Mouse (Mus musculus): Measurements from ENCODE around the gene Vps72. TPM values are rescaled to one million over a fixed set of nuclear protein-coding genes. Genes with fewer than 3 reads are reported as not detected.

Gene Vps72
- polyA plus RNA-seq, 3 experiments from 2014 or later, result 64.0 to 70.0 (median 66.7) TPM

DNA sequence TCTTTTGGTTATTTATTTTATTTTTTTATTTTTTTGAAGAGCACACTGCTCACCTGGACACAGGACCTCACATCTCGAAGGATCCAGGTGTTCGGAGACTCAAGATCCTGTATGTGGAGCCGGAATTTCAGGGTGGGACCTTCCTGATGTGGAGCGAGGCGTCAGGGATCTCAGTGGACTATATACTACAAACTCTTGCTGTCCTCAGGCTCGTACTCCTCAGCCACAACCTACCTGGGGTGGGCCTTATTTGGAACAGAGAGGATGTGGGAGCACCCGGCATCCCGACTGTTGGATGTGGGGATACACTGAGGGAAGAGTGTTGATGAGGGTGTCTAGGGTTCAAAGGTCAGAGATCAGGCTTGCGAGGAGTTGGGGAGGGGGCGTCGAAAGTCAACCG, 23.3 kb downstream of the Vps72 start:
- ATAC-seq, result peak; percentile 1

DNA sequence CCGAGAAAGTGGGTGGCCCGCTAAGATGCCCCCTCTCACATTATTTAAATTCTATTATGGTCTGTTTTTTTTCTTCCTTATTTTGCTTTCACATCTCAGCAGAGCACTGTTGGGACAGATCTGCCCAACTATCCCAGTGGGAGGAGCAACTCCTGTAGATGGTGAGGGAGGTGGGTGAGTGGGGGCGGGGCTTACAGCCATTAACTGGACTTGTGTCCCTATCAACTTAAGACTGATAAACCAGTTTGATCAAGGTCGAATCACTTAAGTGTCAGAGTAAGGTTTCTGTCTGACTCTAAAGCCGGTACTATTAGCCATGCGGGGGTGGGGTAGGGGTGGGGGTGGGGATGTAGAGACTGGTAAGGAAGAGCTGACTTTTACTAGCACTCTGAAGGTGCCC, 24.2 kb downstream of the Vps72 start:
- no peak for ATAC-seq

DNA sequence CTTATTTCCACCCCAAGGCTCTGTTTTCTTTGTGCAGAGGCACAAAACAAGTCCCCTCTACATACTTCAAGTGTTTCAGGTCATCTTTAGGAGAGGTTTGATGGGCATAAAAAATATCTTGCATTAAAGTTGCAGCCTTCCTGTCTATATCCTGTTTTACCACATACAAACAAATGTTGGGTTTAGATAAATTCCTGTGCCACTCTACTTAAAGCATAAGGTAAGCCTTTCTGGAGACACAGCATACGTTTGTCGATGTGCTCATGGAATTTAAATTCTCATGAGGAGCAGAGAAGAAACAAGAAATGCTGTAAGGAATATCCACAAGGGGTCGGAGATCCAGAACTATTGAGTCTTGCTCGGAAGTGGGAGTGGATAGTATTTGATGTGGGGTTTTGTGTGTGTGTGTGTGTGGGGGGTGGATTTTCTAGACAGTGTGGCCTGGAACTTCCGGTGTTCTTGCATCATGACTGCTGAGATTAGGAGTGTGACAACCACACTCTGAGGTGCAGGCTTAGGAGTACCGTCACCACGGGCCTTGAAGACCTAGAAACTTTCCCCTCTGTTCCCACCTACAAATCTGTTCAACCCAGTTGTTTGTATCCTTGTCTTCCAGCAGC, 24.7 kb downstream of the Vps72 start:
- ATAC-seq, result peak; percentile 79

- no peak for ATAC-seq
These were observed 25.5 kb downstream of the Vps72 start for GRCm38 (mm10) chr3:95136336-95136735.

DNA sequence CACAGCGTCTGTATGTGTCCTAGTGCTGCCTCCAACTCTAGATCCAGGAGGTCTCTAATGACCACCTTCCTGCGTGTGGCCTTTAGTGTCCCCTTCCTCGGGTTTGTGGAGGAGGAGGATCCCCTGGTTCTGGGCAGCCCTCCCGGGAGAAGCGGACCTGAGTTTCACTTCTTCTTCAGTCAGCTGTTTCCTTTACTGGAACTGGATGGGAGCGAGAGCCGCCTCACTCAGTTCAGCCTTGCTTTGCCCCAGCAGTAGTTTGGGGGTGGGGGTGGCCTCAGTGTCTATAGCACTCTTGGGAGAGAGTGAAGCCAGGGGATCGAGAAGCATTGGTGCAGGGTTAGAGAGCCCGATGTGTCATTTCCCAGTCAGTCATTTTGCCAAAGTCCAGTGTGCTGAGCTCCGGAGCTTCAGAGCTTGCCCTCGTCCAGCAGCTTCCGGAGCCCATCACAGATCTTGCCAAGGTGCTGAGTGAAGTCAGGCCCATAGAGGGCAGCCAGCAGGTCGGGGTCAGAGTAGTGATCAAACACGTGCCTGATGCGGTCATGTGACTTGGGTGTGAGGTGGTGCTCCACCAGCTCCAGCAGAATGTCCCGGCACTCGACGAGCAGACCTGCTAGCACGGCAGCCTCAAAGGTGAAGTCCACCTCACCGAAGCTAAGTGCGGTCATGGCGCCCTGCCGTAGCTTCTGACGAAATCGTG, 28.9 kb downstream of the Vps72 start:
- ATAC-seq, result no peak

DNA sequence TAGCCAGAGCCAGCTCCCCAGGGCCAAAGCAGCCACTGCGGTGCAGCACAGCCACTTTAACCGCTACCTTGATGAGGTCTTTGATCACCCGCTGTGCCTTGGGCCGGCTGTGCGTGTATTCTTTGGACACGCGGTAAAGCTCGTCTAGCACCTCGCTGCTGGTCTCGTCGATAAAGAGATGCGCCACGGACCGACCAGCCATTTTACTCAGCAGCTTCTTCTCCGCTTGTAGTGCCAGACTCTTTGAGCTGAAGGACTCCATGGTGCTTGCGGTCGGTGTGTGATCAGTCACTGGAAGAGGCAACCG, 29.4 kb downstream of the Vps72 start:
- no peak for ATAC-seq

GRCm38 (mm10) chr3:95140795-95141194, 30.0 kb downstream of the Vps72 start:
- ATAC-seq, result no peak

GRCm38 (mm10) chr3:95141474-95141873, 30.7 kb downstream of the Vps72 start:
- peak; percentile 93 for ATAC-seq

GRCm38 (mm10) chr3:95141952-95142616, 31.3 kb downstream of the Vps72 start, which contains the start of gene Tnfaip8l2:
Gene Tnfaip8l2 (minus strand): TSS chr3:95142360.
- peak; percentile 39 for ATAC-seq

DNA sequence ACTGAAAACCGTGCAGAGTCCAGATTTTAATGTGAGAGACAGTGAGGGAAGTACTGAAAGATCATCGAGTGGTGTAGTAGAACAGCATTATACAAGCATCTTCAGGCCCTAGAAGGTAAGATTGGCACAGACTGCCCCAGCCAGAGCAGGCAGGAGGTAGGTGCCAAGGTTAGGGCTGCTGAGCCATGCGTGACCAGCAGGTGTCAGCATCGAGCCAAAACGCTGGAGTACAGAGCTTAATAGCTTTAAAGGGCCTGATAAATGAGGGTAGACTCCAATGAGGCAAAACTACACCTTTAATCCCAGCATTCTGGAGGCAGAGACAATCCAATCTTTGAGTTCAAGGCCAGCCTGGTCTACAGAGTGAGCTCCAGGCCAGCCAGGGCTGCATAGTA, 31.8 kb downstream of the Vps72 start:
- ATAC-seq, result peak; percentile 63

DNA sequence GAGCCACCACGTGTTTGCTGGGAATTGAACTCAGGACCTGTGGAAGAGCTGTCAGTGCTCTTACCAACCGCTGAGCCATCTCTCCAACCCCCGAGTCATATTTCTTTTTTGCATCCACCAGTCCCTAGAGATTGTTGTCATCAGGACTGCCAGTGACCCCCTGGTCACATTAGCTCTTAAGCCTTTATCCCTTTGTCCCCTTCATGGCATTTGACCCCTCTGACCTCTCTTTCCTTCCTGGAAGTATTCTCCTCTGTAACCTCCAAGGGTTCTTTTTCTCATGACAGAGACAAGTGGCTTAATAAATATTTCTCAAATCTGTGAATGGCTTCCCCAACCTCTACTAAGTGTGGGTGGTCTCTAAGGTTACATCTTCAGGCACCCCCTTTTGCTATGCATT, 37.1 kb downstream of the Vps72 start:
- ATAC-seq, result no peak

DNA sequence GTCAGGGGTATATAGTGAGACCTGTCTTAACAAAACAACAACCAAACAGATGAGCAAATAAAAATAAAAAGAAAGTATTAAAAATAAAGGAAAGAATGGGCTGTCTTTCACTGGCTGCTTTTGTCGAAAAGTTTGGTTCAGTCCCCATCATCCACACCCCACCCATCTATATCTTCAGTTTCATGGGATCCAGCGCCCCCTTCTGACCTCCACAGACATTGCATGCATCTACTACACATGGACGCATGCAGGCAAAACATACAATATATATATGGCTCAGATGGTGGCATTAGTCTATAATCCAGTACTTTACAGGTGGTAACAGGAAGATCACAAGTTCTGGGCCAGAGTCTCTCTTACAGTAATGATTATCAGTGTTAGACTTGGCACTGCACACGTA, 43.1 kb downstream of the Vps72 start:
- peak; percentile 77 for ATAC-seq

GRCm38 (mm10) chr3:95159511-95159986, 48.7 kb downstream of the Vps72 start:
- ATAC-seq, result no peak

DNA sequence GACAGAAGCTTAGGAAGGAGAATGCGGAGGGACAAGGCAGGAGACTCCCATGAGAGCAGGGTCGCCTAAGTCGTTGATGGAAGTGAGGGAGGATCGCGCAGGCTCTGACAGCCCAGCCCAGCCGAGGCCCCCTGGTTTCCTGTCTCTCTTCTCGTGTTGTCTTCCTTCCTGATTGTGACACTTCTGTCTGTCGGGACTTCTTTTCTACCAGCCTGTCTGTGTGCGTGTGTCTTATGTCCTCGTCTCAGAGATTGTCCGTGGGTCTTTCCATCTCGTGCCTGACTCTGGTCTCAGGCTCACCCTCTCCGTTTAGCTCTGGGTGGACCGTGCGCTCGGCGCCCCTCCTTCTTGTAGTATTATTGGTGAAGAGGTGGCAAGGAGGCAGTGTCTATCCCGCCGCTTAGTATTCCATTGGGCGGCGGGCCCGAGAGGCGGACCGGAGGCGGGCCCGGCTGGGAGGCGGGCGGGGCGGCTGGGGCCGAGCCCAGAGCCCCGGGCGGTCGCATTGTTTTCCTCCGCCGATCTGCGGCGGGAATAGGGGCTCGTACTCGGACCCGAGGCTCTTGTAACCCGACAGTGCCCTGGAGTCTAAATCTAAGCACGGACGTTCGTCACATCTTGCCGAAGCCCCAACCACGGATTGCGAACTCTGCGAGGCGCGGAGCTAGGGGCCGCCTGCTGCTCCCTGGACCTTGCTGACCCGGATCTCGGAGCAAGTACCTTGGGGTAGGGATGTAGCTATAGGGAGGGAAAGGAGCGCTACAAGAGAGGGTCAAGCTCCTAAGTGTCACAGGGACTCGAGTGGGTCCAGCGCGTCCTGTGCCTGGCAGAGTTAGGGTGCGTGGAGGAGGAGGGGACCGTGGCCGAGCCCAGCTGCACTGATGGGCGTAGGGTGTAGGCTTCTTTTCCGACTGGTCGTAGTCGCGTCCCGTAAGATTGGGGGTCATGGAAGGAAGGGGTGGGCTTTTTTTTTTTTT, 49.5 kb downstream of the Vps72 start, which contains the start of gene Sema6c:
Gene Sema6c (plus strand): TSS at position 471 of the 977 bp plus-strand sequence.
- peak; percentile 99 for ATAC-seq

DNA sequence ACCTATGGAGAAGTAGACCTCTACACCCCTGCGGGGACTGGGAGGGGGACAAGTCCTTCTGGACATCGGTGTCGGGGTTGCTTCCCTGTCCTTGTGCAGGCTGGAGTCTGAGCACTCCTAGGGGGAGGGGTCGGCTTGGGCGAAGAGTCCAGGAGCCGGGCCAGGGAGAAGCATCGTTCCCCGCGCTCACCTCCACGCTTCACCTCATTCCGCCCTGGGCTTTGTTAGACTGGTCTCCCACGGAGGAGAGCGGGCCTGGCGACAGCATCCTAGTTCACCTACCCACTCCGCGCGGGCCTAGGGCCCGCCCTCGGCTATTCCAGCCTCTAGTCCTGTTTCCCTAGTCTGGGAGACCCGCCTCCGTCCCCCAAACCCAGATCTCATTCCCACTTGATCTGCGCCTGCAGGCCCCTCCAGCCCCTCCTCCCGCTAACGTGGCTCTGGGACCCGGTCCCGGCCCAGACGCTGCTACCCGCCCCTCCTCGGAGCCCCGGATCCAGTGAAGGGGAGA, 50.3 kb downstream of the Vps72 start:
- no peak for ATAC-seq

- no peak for ATAC-seq
These were observed 51.0 kb downstream of the Vps72 start for GRCm38 (mm10) chr3:95161618-95162344.

- no peak for ATAC-seq
These were observed 51.5 kb downstream of the Vps72 start for GRCm38 (mm10) chr3:95162345-95162628.

GRCm38 (mm10) chr3:95163419-95164255, 52.8 kb downstream of the Vps72 start:
- no peak for ATAC-seq

DNA sequence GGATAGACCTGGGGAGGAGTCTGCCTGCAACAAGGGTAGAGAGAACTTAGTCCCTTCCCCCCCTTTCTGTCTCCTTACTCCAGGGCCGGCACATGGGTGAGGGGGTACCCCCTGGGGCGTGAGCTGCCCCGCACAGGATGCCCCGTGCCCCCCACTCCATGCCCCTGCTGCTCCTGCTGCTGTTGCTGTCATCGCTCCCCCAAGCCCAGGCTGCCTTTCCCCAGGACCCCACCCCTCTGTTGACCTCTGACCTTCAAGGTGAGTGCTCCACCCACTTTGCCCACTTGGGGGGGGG, 53.4 kb downstream of the Vps72 start:
- ATAC-seq, result no peak

- ATAC-seq, result no peak
These were observed 54.0 kb downstream of the Vps72 start for GRCm38 (mm10) chr3:95164840-95165239.

DNA sequence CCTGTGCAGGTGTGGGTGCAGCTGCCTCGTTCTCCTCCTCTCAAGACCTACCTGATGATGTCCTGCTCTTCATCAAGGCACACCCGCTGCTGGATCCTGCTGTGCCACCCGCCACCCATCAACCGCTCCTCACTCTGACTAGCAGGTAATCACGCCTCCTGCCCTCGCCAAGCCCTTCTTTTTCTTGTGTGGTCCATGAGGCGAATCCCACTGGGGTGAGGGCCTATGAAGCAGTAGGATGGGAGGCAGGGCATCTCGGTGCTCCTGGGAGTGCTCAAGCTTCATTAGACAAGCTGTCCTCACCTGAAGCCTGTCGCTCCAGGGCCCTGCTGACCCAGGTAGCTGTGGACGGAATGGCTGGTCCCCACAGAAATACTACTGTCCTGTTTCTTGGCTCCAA, 59.2 kb downstream of the Vps72 start:
- no peak for ATAC-seq

Data from inflammation-experienced regulatory T-cells, adult 6 months (primary cell).